Mouse (Mus musculus) neural tube, embryonic 12.5 days (tissue): ENCODE data around the gene Fpr3. TPM values are rescaled to one million over a fixed set of nuclear protein-coding genes. Genes with fewer than 3 reads are reported as not detected.

Experiments
- ATAC-seq: fragments of 200-750 bp; cut with Nextera tagmentation; 2 replicates; pipeline ENCODE4 v1.8.0; 2017; ENCODE audit warnings: low read depth, mild to moderate bottlenecking, moderate TSS enrichment, moderate library complexity; ENCODE audit not compliant: low FRiP score
- H3K27ac ChIP-seq: fragments of 300-500 bp; sonication (generic); 2 replicates; pipeline ENCODE4 v1.5.1; 2016
- H3K27me3 ChIP-seq: fragments of 300-500 bp; sonication (generic); replicated peaks from 2 replicates; pipeline ENCODE4 v1.6.1; 2016; ENCODE audit warnings: mild to moderate bottlenecking
- H3K36me3 ChIP-seq: fragments of 300-500 bp; sonication (generic); 2 replicates; pipeline ENCODE4 v1.6.1; 2016; ENCODE audit warnings: mild to moderate bottlenecking
- H3K4me1 ChIP-seq: fragments of 300-500 bp; sonication (generic); 2 replicates; pipeline ENCODE4 v1.6.1; 2016
- H3K4me2 ChIP-seq: fragments of 300-500 bp; sonication (generic); replicated peaks from 2 replicates; pipeline ENCODE4 v1.6.1; 2016; ENCODE audit warnings: mild to moderate bottlenecking
- H3K4me3 ChIP-seq: fragments of 300-500 bp; sonication (generic); 2 replicates; pipeline ENCODE4 v1.5.1; 2016
- H3K9ac ChIP-seq: fragments of 300-500 bp; sonication (generic); 2 replicates; pipeline ENCODE4 v1.6.1; 2016; ENCODE audit warnings: mild to moderate bottlenecking
- H3K9me3 ChIP-seq: fragments of 300-500 bp; sonication (generic); 2 replicates; pipeline ENCODE4 v1.6.1; 2016; ENCODE audit warnings: mild to moderate bottlenecking
- WGBS: fragments of 180-500 bp; shearing (Covaris S2); methylation state at CpG from one replicate; pipeline ENCODE4 v1.1.7; 2016; 5-methylcytosine and 5-hydroxymethylcytosine counted together
- polyA plus RNA-seq: library from polyadenylated mRNA; unstranded; fragments of >200 nt; fragmentation: Nextera tagmentation; extraction: Ambion mirVana; gene quantifications from 2 replicates; pipeline ENCODE4 v1.2.1, GENCODE M21; 2016

Fpr3 gene
- polyA plus RNA-seq, 1 experiment from 2014 or later, result not detected

- no peak overlapping the region for H3K27ac ChIP-seq
- H3K36me3 ChIP-seq, result no peaks in the 10 kb centered on the region; the same call in 1 of the 2 replicates
- H3K4me3 ChIP-seq, result no peak overlapping the region
- 85% methylated on average over 1 of the region's 1 CpGs for WGBS
- H3K4me2 ChIP-seq, result no peak overlapping the region
- H3K9ac ChIP-seq, result no peak overlapping the region
- no peaks in the 10 kb centered on the region for H3K4me1 ChIP-seq
- no peak for ATAC-seq
- no peaks in the 10 kb centered on the region for H3K9me3 ChIP-seq
- no peaks in the 10 kb centered on the region for H3K27me3 ChIP-seq
Measured at GRCm38 (mm10) chr17:17856612-17857011, 31.0 kb upstream of the Fpr3 start.

DNA sequence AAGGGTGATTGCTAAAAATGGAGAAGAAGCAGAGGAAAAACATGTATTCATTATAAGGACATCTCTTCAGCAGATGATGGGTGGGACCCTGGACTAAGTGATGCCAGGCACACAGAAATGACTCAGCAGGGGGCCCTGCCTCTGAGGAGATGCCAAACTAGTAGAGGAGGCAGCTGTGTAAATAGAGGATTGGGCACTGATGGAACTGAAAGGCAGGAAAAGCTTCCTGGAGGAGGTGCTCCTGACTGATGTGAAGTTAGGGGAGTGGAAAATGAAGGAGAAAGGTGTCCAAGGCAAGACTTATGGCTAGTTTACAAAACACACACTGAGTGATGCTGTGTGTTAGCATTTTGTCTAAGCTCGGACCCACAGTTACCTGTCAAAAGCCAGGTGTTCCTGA lies 30.2 kb upstream of the Fpr3 start:
- Histone ChIP-seq H3K4me2 (no peak overlapping the region), H3K4me1 (no peaks in the 10 kb centered on the region), H3K27ac (no peak overlapping the region), H3K9me3 (no peaks in the 10 kb centered on the region), H3K9ac (no peak overlapping the region), H3K4me3 (no peak overlapping the region), H3K36me3 (peaks cover 2% of the 10 kb centered on the region; the same call in 1 of the 2 replicates), H3K27me3 (no peaks in the 10 kb centered on the region)
- no peak for ATAC-seq
- WGBS, result 92% methylated on average over 1 of the region's 1 CpGs

- no peak overlapping the region for H3K27ac ChIP-seq
Measured at GRCm38 (mm10) chr17:17860110-17860509, 27.5 kb upstream of the Fpr3 start.

DNA sequence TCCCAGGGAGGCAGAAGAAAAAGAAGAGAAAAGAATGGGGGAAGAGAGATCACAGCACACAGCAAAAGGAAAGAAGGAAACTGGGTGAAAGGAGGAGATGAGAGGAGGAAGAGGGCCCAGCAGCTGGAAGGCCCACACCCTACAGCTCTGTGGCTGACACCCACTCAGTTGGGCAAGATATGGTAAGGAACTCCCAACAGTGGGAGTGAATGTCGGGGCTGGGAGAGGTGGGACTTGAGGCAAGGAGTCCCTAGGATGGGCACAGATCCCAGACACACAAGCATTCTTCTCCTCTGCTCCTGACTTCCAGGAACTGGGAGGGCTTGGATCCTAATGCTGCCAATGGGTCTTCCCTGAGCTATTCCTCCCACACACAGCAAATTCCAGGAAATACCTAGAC lies 25.3 kb upstream of the Fpr3 start:
- Histone ChIP-seq H3K27me3 (no peaks in the 10 kb centered on the region), H3K4me1 (no peaks in the 10 kb centered on the region), H3K4me3 (no peak overlapping the region), H3K4me2 (no peak overlapping the region), H3K9me3 (no peaks in the 10 kb centered on the region), H3K9ac (no peak overlapping the region), H3K27ac (no peak overlapping the region), H3K36me3 (peaks cover 23% of the 10 kb centered on the region; the same call in 1 of the 2 replicates)
- 92% methylated on average over 1 of the region's 1 CpGs for WGBS
- no peak for ATAC-seq

More at GRCm38 (mm10) chr17:17860110-17860509, 27.5 kb upstream of the Fpr3 start:
- no peak overlapping the region for H3K4me2 ChIP-seq
- no peaks in the 10 kb centered on the region for H3K27me3 ChIP-seq
- no peak overlapping the region for H3K4me3 ChIP-seq
- peaks cover 14% of the 10 kb centered on the region; the same call in 1 of the 2 replicates for H3K36me3 ChIP-seq
- ATAC-seq, result no peak
- H3K4me1 ChIP-seq, result no peaks in the 10 kb centered on the region
- WGBS, result 86% methylated on average over 3 of the region's 3 CpGs
- H3K9ac ChIP-seq, result no peak overlapping the region
- no peaks in the 10 kb centered on the region for H3K9me3 ChIP-seq

DNA sequence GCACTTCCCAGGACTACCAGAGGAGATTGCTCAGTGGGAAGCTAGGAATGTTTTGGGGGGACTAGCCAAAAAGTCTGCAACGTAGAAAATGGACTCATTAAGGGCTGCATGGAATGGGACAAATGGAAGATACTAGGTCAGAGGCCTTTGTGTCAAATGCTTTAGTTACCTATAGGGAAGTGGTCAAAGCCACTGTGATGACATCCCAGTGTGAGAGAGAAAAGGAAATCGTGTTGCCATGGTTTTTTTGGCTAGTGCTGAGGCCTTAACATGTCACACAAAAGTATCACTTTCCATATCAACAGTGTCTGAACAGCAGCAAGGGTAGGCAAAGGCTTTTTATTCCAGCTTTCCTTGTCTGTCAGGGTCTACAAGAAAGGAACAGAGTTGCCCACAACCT lies 22.5 kb upstream of the Fpr3 start:
- H3K27ac ChIP-seq, result no peak overlapping the region
- WGBS, result 66% methylated on average over 2 of the region's 2 CpGs
- H3K4me3 ChIP-seq, result no peak overlapping the region
- H3K36me3 ChIP-seq, result peaks cover 23% of the 10 kb centered on the region; the same call in 1 of the 2 replicates
- no peak for ATAC-seq
- H3K9ac ChIP-seq, result no peak overlapping the region
- no peaks in the 10 kb centered on the region for H3K4me1 ChIP-seq
- H3K4me2 ChIP-seq, result no peak overlapping the region
- no peaks in the 10 kb centered on the region for H3K9me3 ChIP-seq
- no peaks in the 10 kb centered on the region for H3K27me3 ChIP-seq

- Histone ChIP-seq H3K4me1 (no peaks in the 10 kb centered on the region), H3K27me3 (no peaks in the 10 kb centered on the region), H3K9ac (no peak overlapping the region), H3K27ac (no peak overlapping the region), H3K4me3 (no peak overlapping the region), H3K36me3 (peaks cover 23% of the 10 kb centered on the region; the same call in 1 of the 2 replicates), H3K9me3 (no peaks in the 10 kb centered on the region), H3K4me2 (no peak overlapping the region)
- 88% methylated on average over 11 of the region's 11 CpGs for WGBS
- ATAC-seq, result no peak
Measured at GRCm38 (mm10) chr17:17866801-17867469, 20.7 kb upstream of the Fpr3 start.

DNA sequence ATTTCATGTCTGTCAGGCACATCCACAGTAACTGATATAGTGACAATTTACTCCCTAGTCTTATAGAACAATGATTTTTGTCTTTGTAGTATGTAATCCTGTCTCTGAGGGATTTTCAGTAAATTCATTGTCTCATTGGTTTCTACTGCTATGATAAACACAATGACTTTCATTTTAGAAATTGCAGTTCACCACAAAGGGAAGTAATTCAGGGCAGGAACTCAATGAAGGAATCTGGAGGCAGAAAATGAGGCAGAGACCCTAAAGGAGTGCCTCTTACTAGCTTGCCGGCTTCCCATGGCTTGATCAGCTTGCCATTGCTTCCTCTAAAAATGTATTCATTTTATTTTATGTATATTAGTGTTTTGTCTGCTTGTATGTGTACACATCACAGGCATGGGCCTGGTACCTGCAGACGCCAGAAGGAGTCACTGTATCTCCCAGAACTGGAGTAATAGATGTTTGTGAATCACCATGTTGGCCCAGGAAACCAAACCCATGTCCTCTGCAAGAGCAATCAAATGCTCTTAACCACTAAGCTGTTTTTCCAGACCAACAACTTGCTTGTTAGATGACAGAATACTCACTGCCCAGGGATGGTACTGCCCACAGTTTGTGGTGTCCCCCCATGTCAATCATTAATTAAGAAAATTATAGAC lies 16.6 kb upstream of the Fpr3 start:
- Histone ChIP-seq H3K9me3 (no peaks in the 10 kb centered on the region), H3K4me3 (no peak overlapping the region), H3K4me1 (no peaks in the 10 kb centered on the region), H3K27me3 (no peaks in the 10 kb centered on the region), H3K4me2 (no peak overlapping the region), H3K27ac (no peak overlapping the region), H3K9ac (no peak overlapping the region), H3K36me3 (peaks cover 3% of the 10 kb centered on the region; the same call in 1 of the 2 replicates)
- WGBS, result 78% methylated on average over 2 of the region's 2 CpGs
- no peak for ATAC-seq

DNA sequence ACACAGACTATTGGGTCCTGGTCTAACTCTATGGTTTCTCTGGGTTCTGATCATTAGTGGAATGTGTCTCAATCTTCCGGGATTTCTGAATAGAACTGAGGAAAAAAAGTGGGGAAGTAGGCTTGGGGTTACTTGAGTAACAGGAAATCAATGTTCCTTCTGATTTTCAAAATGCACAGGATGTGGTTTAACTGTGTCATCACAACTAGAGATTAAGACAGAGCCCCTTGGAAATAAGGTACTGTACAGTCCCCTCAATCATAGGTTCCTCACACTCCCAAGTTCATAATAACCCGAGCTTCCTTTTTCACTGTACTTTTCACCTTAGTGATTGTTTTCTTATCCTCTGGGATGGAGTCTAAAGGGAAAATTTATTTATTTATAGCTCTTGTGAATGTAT lies 16.0 kb upstream of the Fpr3 start:
- Histone ChIP-seq H3K9me3 (no peaks in the 10 kb centered on the region), H3K27me3 (no peaks in the 10 kb centered on the region), H3K4me2 (no peak overlapping the region), H3K4me1 (no peaks in the 10 kb centered on the region), H3K27ac (no peak overlapping the region), H3K4me3 (no peak overlapping the region), H3K36me3 (no peaks in the 10 kb centered on the region), H3K9ac (no peak overlapping the region)
- no peak for ATAC-seq
- WGBS, result 88% methylated on average over 2 of the region's 2 CpGs

GRCm38 (mm10) chr17:17879347-17879746 lies 8.3 kb upstream of the Fpr3 start:
- no peaks in the 10 kb centered on the region for H3K36me3 ChIP-seq
- no peak for ATAC-seq
- H3K9ac ChIP-seq, result no peak overlapping the region
- no peaks in the 10 kb centered on the region for H3K27me3 ChIP-seq
- H3K4me1 ChIP-seq, result no peaks in the 10 kb centered on the region
- WGBS, result 95% methylated on average over 1 of the region's 1 CpGs
- H3K27ac ChIP-seq, result no peak overlapping the region
- no peak overlapping the region for H3K4me3 ChIP-seq
- no peaks in the 10 kb centered on the region for H3K9me3 ChIP-seq
- no peak overlapping the region for H3K4me2 ChIP-seq

- no peak overlapping the region for H3K27ac ChIP-seq
- no peak overlapping the region for H3K4me2 ChIP-seq
- H3K9me3 ChIP-seq, result no peaks in the 10 kb centered on the region
- no peaks in the 10 kb centered on the region for H3K4me1 ChIP-seq
- 80% methylated on average over 3 of the region's 3 CpGs for WGBS
- no peak overlapping the region for H3K9ac ChIP-seq
- no peaks in the 10 kb centered on the region for H3K36me3 ChIP-seq
- ATAC-seq, result no peak
- no peaks in the 10 kb centered on the region for H3K27me3 ChIP-seq
- H3K4me3 ChIP-seq, result no peak overlapping the region
Measured at GRCm38 (mm10) chr17:17882672-17883071, 5.0 kb upstream of the Fpr3 start.

- H3K4me3 ChIP-seq, result no peak within 1 kb of the TSS
Measured at GRCm38 (mm10) chr17:17883840-17884239, 3.8 kb upstream of the Fpr3 start, which contains the start of gene Fpr1. Gene Fpr1, minus strand, starts transcription at chr17:17883940.

DNA sequence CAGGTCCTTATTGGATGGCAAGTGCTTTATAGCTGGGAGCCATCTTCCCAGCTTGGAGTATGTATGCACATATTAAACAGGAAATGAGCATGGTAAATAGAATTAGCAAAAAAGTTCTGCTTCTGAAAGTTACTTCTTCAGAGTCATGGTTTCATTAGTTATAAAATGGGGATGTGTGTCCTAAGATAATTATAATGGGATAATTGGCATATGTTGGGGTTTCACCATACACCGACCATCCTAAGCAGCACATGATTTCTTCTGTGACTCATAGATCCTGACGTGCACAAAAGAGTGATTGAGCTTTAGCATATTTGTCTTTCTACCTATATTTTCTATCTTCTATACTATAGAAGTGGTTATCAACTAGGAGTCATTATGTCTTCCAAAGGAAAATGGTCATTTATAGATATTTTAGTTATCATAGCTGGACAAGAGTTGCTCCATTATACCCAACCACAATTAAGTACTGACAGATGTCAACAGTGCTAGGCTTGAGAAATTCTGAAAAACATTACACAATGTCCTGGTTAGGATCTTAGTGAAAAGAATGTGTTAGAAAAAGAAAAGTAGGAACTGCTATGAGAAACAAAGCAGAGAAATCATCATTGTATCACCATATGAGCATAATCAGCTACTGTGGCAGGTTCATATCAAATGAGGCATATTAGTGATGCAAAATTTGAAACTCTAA lies 2.2 kb downstream of the Fpr3 start:
- 86% methylated on average over 2 of the region's 2 CpGs for WGBS
- Histone ChIP-seq H3K9ac (no peak overlapping the region), H3K9me3 (no peaks in the 10 kb centered on the region), H3K27me3 (no peaks in the 10 kb centered on the region), H3K4me3 (no peak overlapping the region), H3K4me1 (no peaks in the 10 kb centered on the region), H3K4me2 (no peak overlapping the region), H3K27ac (no peak overlapping the region), H3K36me3 (no peaks in the 10 kb centered on the region)
- no peak for ATAC-seq

More at GRCm38 (mm10) chr17:17883840-17884239, 3.8 kb upstream of the Fpr3 start, which contains the start of gene Fpr1:
- Histone ChIP-seq H3K27me3 (no peaks in the 10 kb centered on the region), H3K9me3 (no peaks in the 10 kb centered on the region), H3K27ac (no peak within 1 kb of the TSS), H3K36me3 (no peaks in the 10 kb centered on the region), H3K4me2 (no peak within 1 kb of the TSS), H3K9ac (no peak within 1 kb of the TSS), H3K4me1 (no peaks in the 10 kb centered on the region)
- WGBS, result 67% methylated on average over 1 of the region's 1 CpGs
- no peak for ATAC-seq
